Mouse (Mus musculus) heart, postnatal 14 days (tissue): ENCODE results near the gene Tmem167b. TPM values are rescaled to one million over a fixed set of nuclear protein-coding genes. Genes with fewer than 3 reads are reported as not detected.
"Not testable (repeated sequence)": the region's sequence is repeated elsewhere in the genome, so short reads cannot be mapped to it uniquely, and the experiment has no call there.

Source experiments
- DNase-seq, 2 experiments: peaks; one replicate each; pipeline ENCODE4 v3.0.0; 2021 to 2022
- intact Hi-C: fragments of 180-260 bp; cut with DNase I; formaldehyde crosslinking; loops from one replicate; pipeline ENCODE4 v1.15.1; 2025
- long read RNA-seq, 2 experiments: library from polyadenylated mRNA; stranded (forward); transcript quantifications; one replicate each; pipeline ENCODE4 v2.0.0; 2021
- total RNA-seq, 2 experiments: library from RNA; stranded (reverse); gene quantifications; 2 replicates each; pipeline ENCODE4 v1.2.3; 2021

Tmem167b gene
- total RNA-seq, result 10 to 100 TPM; 25.4 to 25.6 TPM
- long read RNA-seq, experiment 1, transcript Tmem167b-201 (3 exons, 2,864 nt), result major isoform, 33 of 38 reads
- long read RNA-seq, experiment 1, partial matches to known transcripts, result 0 of 38 reads
- long read RNA-seq, experiment 1, other reads (novel, unspliced or antisense), result 2 of 38 reads
- long read RNA-seq, experiment 2, transcript Tmem167b-201 (3 exons, 2,864 nt), result major isoform, 43 of 53 reads
- long read RNA-seq, experiment 2, partial matches to known transcripts, result 3 of 53 reads
- long read RNA-seq, experiment 2, other reads (novel, unspliced or antisense), result 3 of 53 reads

DNA sequence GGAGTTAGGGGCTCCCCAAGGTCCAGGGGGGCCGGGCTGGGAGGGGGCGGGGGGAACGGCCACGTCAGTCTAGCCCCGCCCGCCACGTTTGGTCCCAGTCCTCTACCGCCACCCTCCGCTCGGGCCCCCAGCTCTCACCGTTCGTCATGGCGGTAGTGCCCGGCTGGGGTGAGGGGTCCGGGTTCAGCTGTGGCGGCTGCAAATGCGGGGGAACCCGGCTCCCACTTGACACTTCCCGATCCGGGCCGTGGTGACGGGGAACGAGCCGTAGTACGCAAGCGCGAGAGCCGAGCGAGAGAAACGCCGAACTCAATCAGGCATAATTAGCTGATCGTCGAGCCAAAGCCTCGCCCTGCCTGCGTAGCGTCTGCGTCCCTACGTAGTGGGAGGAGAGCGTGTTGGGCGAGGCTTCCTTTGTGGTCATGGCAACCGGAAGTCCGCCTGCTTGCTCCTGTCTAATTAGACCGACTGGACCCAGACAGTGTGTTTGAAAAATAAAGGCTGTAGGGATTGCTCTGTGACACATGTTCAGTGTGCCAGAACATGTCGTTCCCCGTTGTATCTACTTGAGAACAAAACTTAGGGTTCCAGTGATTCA is at the start of gene Tmem167b:
Tmem167b (minus strand) TSS at position 334 of the 598 bp plus-strand sequence.
- intact Hi-C loops, result loop anchor here (2.0 to 10.0 kb wide), 3 partner anchors 120 to 353 kb away; partner anchors contain the start of gene Prpf38b
- DNase-seq, result peak; percentile 95 to 97

DNA sequence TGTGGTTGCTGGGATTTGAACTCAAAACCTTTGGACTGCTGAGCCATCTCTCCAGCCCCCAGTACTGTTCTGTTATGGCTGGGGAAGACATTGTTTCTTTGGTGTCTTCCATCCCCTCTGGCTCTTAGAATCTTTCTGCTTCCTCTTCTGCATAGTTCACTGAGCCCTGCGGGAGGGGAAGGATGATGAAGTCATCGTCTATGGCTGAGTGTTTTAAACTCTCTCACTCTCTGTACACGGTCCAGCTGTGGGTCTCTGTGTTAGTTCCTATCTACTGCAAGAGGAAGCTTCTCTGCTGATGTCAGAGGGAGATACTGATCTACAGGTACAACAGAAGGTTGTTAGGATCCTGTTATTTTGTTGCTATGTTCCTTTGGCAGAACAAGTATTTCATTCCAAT is 46.6 kb upstream of the Tmem167b start:
- no peak for DNase-seq
- intact Hi-C loops, result no loop called here

DNA sequence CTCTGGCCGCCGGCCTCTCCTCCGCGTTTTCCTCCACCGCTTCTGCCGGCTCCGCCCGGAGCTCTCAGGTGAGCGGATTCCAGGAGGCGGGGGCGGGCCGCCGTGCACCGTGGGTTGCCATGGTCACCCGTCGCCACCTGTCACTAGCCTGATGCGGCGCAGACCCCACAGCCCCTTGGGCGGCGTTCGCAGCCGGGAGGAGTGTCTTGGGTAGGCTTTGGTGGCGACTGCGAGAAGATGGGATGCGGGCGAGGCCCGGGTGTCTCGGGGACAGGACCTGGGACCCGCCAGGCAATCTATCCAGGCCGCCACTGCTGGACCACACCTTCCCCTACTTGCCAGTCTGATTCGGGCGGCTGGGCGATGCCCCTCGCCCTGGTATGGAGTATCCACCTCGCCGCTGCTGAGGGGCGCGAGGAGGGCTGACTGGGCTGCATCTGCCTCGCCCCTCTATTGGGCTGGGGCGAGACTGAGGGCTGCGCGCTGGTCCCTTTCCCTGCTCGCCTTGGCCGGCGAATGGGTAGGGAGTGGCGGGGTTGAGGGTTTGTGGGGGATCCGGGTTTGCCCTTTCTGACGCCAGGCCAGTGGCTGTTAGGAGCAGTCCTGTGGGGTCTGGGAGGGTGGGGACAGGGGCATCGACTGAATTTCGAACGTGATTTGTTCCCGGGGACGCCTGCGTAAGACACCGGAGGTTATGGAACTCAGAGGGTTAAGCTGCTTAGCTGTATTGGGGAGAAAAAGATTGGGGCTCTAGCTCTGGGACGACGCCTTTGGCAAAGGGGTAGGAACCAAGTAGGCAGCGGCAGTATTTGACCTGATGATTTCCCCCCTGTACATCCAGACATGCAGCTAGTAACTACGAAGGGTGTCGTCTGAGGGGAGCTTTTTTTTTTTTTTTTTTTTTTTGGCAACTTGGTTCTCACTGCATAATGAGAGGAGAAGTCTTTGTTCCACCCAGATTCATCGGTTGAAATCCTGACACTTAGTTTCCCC is 29.6 kb upstream of the Tmem167b start:
- DNase-seq, result no peak
- intact Hi-C loops, result no loop called here

DNA sequence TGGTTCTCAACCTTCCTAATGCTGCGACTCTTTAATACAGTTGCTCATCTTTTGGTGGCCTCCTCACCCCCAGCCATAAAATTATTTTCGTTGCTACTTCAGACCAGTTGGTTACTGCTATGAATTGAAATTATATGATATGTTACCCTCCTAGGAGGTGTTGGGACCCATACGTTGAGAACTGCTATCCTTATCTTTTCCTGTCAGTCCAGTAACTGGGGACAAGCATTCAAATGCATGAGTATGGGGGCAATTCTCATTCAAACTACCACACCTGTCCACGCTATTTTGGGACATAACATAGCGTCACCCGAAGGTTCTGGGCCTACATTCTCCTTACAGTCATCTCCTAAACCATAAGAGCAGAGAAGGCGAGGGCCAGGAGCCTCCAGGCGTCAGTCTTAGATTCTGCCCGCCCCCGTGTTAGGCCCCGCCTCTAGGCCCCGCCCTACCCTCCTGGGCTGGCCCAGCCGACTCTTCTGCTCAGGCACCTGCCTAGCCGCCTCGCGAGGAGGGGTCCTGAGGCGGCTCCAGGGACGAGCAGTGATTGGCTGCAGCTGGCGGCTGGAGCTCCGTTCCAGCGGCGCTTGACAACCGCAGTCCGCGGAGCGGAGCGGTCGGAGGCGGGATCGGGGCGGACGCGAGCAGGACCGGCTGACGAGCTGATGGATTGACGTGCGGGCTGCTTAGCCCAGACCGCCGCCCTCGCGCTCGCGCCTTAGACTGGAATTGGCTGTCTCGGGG is 28.7 kb upstream of the Tmem167b start, which contains the start of gene Wdr47:
Wdr47 (plus strand) TSS at position 494 of the 744 bp plus-strand sequence.
- intact Hi-C loops, result no loop called here
- DNase-seq, result peak; percentile 95 to 97

DNA sequence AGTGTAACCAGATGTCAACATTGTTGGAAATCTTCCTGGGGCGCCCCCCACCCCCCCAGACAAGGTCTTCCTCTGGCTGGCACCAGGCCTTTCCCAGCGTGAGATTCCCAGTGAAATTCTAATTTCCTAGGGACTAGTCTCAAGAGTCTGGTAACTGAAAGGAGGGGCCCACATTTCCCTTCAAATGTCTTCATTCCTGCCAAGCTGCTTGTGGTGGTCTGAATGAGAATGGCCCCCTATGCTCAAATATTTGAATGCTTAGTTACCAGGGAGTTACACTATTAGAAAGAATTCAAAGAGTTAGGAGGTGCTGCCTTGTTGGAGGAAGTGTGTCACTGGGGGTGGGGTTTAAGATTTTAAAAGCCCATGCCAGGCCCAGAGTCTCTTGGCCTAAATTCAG is 26.2 kb upstream of the Tmem167b start:
- DNase-seq, result no peak

DNA sequence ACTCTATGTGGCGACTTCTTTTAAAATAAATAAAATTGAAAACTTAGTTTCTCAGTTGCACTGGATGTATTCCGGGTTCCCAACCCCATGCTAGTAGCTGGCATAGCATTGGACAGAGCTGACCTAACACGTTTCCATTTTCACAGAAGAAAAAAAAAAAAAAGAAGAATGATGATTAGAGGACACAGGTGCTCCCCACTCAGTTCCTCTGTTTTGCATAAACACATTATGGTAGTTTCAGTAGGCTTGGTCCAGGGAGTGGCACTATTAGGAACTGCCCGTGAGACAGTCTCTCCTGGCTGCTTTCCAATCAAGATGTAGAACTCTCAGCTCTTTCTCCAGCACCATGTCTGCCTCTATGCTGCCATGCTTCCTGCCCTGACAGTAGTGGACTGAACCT is 22.3 kb upstream of the Tmem167b start:
- intact Hi-C loops, result no loop called here
- no peak for DNase-seq

More for the DNA sequence above, 26.2 kb upstream of the Tmem167b start:
- intact Hi-C loops, result no loop called here

DNA sequence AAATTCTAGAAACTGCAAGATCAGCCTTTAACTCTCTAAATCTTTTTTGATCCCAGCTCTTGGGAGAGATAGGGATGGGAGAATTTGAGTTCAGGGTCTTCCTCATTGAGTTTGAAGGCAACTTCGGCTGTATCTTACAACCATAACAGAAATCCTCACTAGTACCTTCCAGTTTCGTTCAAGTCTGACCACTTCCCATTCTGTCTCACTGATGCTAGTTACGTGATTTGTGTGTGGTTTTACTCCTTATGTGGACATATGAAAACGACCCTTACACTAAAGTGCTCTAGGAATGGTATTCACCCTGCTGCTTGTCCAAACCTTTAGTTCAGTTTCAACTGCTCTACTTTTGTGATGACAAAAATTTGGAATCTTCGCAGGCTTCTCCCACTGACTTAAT is 11.8 kb upstream of the Tmem167b start:
- no peak for DNase-seq
- intact Hi-C loops, result loop anchor here (5.0 kb wide), 1 partner anchor 78 kb away; the partner anchor contains the start of gene Clcc1

DNA sequence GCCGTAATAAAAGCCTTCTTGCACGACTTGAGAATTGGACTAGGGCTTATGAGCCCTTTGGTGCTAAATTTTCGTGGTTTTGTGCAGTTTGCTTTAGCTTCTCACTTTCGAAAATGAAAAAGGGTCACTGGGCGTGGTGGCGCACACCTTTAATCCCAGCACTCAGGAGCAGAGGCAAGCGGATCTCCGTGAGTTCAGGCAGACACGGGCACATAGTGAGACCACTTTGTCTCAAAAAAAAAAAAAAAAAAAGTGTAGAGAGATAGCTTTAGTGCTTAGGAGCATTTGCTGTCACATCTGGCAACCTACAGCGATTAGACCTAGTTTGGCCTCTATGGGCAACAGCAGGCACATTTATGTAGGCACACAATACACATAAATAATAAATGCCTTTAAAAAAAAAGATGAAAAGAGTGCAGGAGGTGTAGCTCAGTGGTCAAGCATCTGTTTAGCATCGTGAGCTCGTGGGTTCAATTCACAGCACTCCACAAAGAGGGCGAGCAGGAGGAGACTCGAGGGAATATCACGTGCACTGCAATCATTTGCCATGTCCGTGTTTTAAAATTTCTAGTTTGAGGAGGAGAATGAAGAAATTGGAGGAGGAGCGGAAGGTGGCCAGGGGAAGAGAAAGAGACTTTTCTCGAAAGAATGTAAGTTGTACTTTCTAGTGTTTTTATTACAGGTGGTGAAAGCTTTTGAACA is 10.2 kb upstream of the Tmem167b start:
- DNase-seq, result no peak
- intact Hi-C loops, result loop anchor here (5.0 kb wide), 1 partner anchor 80 kb away; the partner anchor contains the start of gene Clcc1

DNA sequence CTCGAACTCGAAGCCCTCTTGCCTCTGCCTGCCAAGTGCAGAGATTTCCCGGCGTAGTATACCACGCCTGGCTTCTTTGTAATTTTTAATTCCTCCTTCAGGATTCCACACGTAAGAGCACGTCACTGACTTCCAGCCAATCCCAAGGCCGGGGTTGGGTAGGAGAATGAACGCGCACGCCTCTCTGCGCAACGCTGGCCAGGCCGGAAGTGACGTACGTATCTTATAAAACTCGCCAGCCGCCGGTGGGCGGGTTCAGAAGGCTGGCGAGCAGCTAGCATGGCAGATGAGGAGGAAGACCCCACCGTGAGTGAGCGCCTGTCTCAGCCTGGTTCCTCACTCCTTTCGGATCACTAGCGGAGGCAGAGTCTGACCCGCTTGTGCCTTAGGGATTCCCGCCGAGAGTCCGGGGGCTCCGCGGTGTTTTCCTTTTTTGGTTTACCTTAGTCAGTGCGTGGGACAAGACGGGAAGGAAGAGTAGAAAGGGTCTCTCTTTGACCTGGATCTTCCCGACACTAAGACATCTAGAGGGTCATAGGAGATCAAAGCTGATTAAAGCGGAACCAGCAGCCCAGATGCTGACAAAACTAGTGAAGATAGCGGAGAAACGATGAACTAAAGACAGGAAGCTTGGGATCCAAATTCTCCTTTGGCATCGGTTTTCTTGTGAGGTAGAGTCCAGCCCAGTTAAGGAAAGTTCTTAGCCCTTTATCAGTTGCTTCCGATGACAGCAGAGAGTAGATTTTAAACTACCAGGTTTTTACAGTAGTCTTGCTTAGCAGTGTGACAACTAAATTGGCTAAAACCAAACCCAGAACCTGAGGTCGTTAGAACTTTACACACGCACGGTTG is 9.4 kb upstream of the Tmem167b start, which contains the start of gene Taf13:
Taf13 (plus strand) TSS at position 256 of the 852 bp plus-strand sequence.
- intact Hi-C loops, result loop anchor here (5.0 kb wide), 1 partner anchor 81 kb away; the partner anchor contains the start of gene Clcc1
- peak; percentile 95 to 99 for DNase-seq

DNA sequence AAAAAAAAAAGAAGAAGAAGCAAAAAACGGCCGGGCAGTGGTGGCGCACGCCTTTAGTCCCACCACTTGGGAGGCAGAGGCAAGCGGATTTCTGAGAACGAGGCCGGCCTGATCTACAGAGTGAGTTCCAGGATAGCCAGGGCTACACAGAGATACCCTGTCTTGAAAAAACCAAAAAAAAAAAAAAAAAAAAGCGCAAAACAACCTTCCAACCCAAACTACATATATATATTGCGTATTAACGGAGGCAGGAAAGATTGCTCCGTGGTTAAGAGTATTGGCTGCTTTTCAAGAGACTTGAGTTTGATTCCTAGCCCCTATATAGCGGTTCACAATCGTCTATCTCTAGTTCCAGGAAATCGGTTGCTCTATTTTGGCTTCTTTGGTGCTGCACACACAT is 8.5 kb upstream of the Tmem167b start:
- DNase-seq, result no peak
- intact Hi-C loops, result loop anchor here (5.0 kb wide), 1 partner anchor 81 kb away; the partner anchor contains the start of gene Clcc1

DNA sequence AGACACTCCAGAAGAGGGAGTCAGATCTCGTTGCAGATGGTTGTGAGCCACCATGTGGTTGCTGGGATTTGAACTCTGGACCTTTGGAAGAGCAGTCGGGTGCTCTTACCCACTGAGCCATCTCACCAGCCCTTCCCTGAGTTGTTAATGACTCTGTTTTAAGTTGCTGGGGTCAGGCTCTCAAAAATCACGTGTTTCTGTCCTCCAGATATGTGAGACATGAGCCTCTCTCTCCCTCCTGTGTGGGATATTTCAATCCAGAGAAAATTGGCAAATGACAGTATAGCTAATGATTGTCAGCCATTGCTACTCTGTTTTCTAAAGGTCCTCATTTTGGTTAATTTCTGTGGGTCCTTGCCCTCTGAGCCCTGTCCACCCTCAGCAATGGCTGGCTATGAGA is 7.4 kb upstream of the Tmem167b start:
- intact Hi-C loops, result loop anchor here (5.0 to 10.0 kb wide), 2 partner anchors 83 to 345 kb away; partner anchors contain the start of genes Clcc1 and Prpf38b
- not testable (repeated sequence) for DNase-seq

DNA sequence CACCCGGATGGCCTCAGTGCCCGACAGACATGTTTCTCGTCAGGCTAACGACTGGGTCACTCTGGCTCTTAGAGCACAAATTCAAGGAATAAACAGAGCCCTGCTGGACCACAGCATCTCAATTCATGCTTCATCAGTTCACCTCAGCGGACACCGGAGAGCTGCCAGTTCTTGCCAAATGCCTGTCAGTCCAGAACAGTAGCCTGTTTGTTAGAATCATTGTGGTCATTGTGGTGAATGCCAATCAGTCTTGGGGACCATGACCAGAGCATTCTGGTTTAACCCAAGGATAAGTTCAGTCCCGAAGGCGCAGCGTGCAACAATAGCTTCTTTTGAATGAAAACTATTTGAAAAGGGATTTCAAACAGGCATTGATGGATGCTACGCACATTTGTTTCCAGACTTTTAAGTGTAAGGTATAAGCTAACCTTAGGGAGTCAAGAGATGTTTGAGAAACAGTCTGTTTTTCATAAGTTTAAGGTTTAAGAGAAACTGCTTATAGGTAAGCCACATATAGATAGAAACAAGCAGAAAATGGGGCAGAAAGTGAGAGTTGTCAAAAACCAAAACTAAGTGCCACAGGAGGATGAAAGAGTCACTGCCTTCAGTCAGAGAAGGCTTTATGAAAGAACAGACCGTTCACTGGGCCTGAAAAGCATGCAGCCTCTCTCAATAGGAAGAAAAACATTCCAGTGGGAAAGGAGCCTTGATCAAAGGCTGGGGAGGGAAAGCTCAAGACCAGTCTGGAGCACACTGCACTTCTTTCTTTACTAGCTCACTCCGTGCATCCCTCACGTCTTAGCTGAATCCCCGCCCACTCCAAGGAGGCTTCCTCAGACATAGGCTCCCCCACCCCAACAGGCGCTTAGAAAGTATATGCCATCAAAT is 6.0 kb upstream of the Tmem167b start:
- intact Hi-C loops, result loop anchor here (10.0 kb wide), 1 partner anchor 347 kb away; the partner anchor contains the start of gene Prpf38b
- no peak for DNase-seq

DNA sequence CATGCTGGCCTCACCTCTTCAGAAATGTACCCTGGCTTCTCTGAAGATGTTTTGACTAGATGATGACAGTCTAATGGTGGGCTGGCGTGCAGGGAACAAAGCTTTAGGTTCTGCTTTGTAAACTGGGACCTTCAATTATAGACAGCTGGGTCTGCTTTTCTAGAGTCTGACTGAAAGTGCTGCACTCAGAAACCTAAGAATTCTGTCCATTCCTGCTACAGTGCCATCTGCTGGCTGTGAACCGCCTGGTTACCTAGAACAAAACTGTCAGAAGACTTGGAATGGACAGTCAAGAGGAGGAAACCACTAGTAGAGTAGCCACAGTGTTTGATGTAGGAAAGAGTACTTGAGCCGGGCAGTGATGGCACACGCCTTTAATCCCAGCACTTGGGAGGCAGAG is 1.0 kb upstream of the Tmem167b start:
- DNase-seq, result peak; percentile 79 to 87
- intact Hi-C loops, result loop anchor here (2.0 to 10.0 kb wide), 3 partner anchors 121 to 351 kb away; partner anchors contain the start of gene Prpf38b

DNA sequence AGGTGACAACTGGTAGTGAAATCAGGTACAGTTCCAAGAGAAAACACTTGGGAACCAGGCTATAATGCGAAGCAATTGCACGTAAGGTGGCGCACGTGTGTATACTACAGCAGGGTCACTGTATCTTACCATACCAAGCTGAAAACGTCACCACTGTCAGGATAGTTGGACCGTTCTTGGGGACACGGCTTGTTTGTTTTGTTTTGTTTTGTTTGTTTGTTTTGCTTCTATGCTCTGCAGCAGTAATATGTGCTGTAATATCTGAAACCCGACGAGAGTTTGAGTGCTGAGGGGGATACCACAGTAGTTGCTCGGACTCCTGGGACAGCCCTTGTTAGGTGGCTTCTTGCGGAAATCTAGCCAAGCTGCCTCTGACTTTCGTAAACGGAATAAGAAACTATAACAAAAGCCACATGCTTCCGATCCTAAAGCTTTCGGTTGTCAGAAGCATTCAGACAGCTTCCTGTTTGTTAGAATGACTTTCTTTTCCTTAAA is 558 bp upstream of the Tmem167b start:
- intact Hi-C loops, result loop anchor here (2.0 to 10.0 kb wide), 3 partner anchors 121 to 352 kb away; partner anchors contain the start of gene Prpf38b
- DNase-seq, result peak; percentile 8 to 18

DNA sequence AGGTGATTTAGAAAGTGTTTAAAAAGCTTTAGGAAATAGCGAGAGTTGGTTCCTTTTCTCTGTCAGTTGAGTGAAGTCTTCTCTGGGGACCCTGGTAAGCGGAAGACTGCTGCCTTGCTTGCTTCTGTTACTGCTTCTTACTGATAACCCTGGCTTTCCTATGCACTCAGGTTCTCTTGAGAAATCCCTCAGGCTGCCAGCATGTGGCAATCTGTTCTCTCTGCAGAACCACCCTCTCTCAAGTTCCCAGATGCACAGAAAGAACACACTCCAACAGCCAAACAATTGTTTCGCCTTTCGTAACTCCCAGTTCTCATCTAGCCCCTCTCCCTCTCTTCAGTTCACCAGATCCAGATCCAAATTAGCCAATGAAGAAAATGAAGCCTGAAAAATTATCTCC is 4.4 kb downstream of the Tmem167b start:
- intact Hi-C loops, result loop anchor here (10.0 kb wide), 1 partner anchor 273 kb away; the partner anchor contains the start of gene Sort1
- DNase-seq, result no peak

DNA sequence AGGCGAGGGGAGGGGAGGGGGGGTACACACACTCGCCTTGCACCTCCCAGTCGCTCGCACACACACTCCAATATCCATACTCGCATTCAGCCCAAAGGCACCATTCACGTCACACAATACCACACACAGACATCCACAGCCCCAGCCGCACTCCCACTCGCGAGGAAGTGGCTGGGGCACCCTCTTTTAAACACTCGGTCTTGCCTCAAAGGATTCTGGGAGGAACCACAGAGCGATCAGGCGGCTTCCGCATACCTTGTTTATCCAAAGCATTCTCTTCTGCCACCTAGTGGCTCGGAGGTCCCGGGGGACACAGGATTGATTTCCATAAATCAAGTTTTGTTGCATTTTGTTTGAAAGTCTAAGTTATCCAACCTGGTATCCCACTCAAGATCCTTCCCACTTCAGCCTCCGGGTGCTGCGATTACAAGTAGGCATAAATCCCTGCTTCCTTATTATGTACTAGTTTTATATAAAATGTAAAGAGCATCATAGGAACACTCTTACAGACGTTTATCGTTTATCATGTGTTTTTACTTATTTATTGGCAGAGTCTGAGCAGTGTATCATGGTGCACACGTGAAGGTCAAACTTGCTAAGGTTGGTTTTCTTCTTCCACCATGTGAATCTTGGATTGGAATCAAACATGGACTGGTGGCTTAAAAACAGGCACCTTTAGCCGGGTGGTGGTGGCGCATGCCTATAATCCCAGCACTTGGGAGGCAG is 7.5 kb downstream of the Tmem167b start:
- peak; percentile 89 to 94 for DNase-seq
- intact Hi-C loops, result loop anchor here (1.0 to 10.0 kb wide), 2 partner anchors 17 to 270 kb away; partner anchors contain the start of gene Sort1
